Mouse (Mus musculus) liver, embryonic 11.5 days (tissue): ENCODE data around the gene Wdr76. TPM values are rescaled to one million over a fixed set of nuclear protein-coding genes. Genes with fewer than 3 reads are reported as not detected.
"Not testable (repeated sequence)": the region's sequence is repeated elsewhere in the genome, so short reads cannot be mapped to it uniquely, and the experiment has no call there.

Experiments
- ATAC-seq: fragments of 200-750 bp; cut with Nextera tagmentation; replicated peaks from 2 replicates; pipeline ENCODE4 v1.8.0; 2017; ENCODE audit warnings: moderate number of reproducible peaks, mild to moderate bottlenecking, moderate TSS enrichment, moderate library complexity; ENCODE audit not compliant: low FRiP score
- DNase-seq: peaks from one replicate; pipeline ENCODE4 v3.0.0-alpha.2; 2017; ENCODE audit warnings: low spot score
- H3K27ac ChIP-seq: fragments of 300-500 bp; sonication (generic); 2 replicates; pipeline ENCODE4 v1.5.1; 2014; ENCODE audit warnings: mild to moderate bottlenecking, low read depth, low read length, control low read depth
- H3K27me3 ChIP-seq: fragments of 300-500 bp; sonication (generic); replicated peaks from 2 replicates; pipeline ENCODE4 v1.6.1; 2014; ENCODE audit warnings: low read length, mixed read lengths; ENCODE audit not compliant: control insufficient read depth, insufficient read depth
- H3K36me3 ChIP-seq: fragments of 300-500 bp; sonication (generic); 2 replicates; pipeline ENCODE4 v1.6.1; 2014; ENCODE audit warnings: mild to moderate bottlenecking, low read length, moderate library complexity, mixed read lengths; ENCODE audit not compliant: control insufficient read depth, insufficient read depth
- H3K4me1 ChIP-seq: fragments of 300-500 bp; sonication (generic); replicated peaks from 2 replicates; pipeline ENCODE4 v1.6.1; 2014; ENCODE audit warnings: low read length, mixed read lengths; ENCODE audit not compliant: control insufficient read depth, insufficient read depth
- H3K4me2 ChIP-seq: fragments of 300-500 bp; sonication (generic); 2 replicates; pipeline ENCODE4 v1.6.1; 2014; ENCODE audit warnings: mild to moderate bottlenecking, control low read depth, moderate library complexity
- H3K4me3 ChIP-seq: fragments of 300-500 bp; sonication (generic); 2 replicates; pipeline ENCODE4 v1.5.1; 2014; ENCODE audit warnings: low read depth, low read length, control low read depth
- H3K9ac ChIP-seq: fragments of 300-500 bp; sonication (generic); 2 replicates; pipeline ENCODE4 v1.6.1; 2014; ENCODE audit warnings: low read depth, low read length, control low read depth
- H3K9me3 ChIP-seq: fragments of 300-500 bp; sonication (generic); 2 replicates; pipeline ENCODE4 v1.6.1; 2016; ENCODE audit warnings: low read length, inconsistent platforms, mixed read lengths; ENCODE audit not compliant: control insufficient read depth
- WGBS: fragments of 180-500 bp; shearing (Covaris S2); extraction: QIAGEN DNeasy Blood & Tissue Kit; methylation state at CpG from one replicate; pipeline ENCODE4 v1.1.7; 2014; 5-methylcytosine and 5-hydroxymethylcytosine counted together
- polyA plus RNA-seq: library from polyadenylated mRNA; unstranded; fragments of >200 nt; fragmentation: Nextera tagmentation; extraction: Ambion mirVana; gene quantifications from 2 replicates; pipeline ENCODE4 v1.2.1, GENCODE M21; 2014

Wdr76 gene
- polyA plus RNA-seq: 15.4 and 15.5 TPM in 2 replicates

GRCm38 (mm10) chr2:121505942-121506882 is at the start of gene Wdr76, which contains the start of gene Mfap1a:
Gene Wdr76, plus strand, starts transcription at chr2:121506723.
Gene Mfap1a, minus strand, starts transcription at chr2:121506665.
- 3% methylated on average over 38 of the region's 42 CpGs for WGBS
- Histone ChIP-seq H3K4me3 (peak within 1 kb of the TSS; percentile 64), H3K4me1 (0 out of 2 replicates have a peak, but pooled peaks cover 10% of the 10 kb centered on the region), H3K9ac (peak within 1 kb of the TSS; percentile 68), H3K4me2 (peak within 1 kb of the TSS; percentile 83), H3K27ac (peak within 1 kb of the TSS; percentile 47; the same call in 1 of the 2 replicates)
- not testable (repeated sequence) for H3K27me3 ChIP-seq, H3K9me3 ChIP-seq, H3K36me3 ChIP-seq
- DNase-seq: peak; percentile 84
- ATAC-seq: peak; percentile 92

- H3K9ac ChIP-seq: no peak overlapping the region
- H3K4me1 ChIP-seq: peaks cover 17% of the 10 kb centered on the region
- peaks cover 6% of the 10 kb centered on the region for H3K36me3 ChIP-seq
- H3K4me3 ChIP-seq: no peak overlapping the region
- DNase-seq (no peak), ATAC-seq (no peak)
- 72% methylated on average over 2 of the region's 2 CpGs for WGBS
- no peaks in the 10 kb centered on the region for H3K9me3 ChIP-seq
- no peak overlapping the region for H3K27ac ChIP-seq
- H3K27me3 ChIP-seq: no peaks in the 10 kb centered on the region
- H3K4me2 ChIP-seq: no peak overlapping the region
Observed at GRCm38 (mm10) chr2:121460071-121460470, 46.5 kb upstream of the Wdr76 start.

GRCm38 (mm10) chr2:121468982-121469381 is 37.5 kb upstream of the Wdr76 start:
- H3K9me3 ChIP-seq, H3K4me1 ChIP-seq, DNase-seq, H3K36me3 ChIP-seq, H3K27me3 ChIP-seq, H3K9ac ChIP-seq, H3K27ac ChIP-seq, H3K4me3 ChIP-seq, ATAC-seq, H3K4me2 ChIP-seq: not testable (repeated sequence)
- 83% methylated on average over 1 of the region's 6 CpGs for WGBS

GRCm38 (mm10) chr2:121472783-121473182 is 33.7 kb upstream of the Wdr76 start:
- not testable (repeated sequence) for H3K27ac ChIP-seq, H3K9me3 ChIP-seq, H3K4me3 ChIP-seq, H3K4me1 ChIP-seq, H3K27me3 ChIP-seq, H3K36me3 ChIP-seq, DNase-seq, H3K9ac ChIP-seq, ATAC-seq, H3K4me2 ChIP-seq
- WGBS: 95% methylated on average over 3 of the region's 3 CpGs

GRCm38 (mm10) chr2:121473301-121474179 is 33.0 kb upstream of the Wdr76 start, which contains the start of gene Mfap1b:
Gene Mfap1b, minus strand, starts transcription at chr2:121474067.
- not testable (repeated sequence) for H3K27me3 ChIP-seq
- peak; percentile 91 for ATAC-seq
- 4% methylated on average over 39 of the region's 41 CpGs for WGBS

GRCm38 (mm10) chr2:121474180-121474535 is 32.4 kb upstream of the Wdr76 start:
- Histone ChIP-seq H3K4me2 (peak overlapping the region; percentile 72), H3K4me1 (no peaks in the 10 kb centered on the region), H3K9me3 (no peaks in the 10 kb centered on the region), H3K27me3 (no peaks in the 10 kb centered on the region), H3K4me3 (peak overlapping the region; percentile 72), H3K27ac (peak overlapping the region; percentile 52), H3K9ac (peak overlapping the region; percentile 71), H3K36me3 (no peaks in the 10 kb centered on the region)
- ATAC-seq (peak; percentile 49), DNase-seq (no peak)
- 23% methylated on average over 8 of the region's 8 CpGs for WGBS

More at GRCm38 (mm10) chr2:121473301-121474179, 33.0 kb upstream of the Wdr76 start, which contains the start of gene Mfap1b:
- H3K4me3 ChIP-seq: peak within 1 kb of the TSS; percentile 72
- H3K4me1 ChIP-seq, H3K9me3 ChIP-seq, H3K36me3 ChIP-seq: not testable (repeated sequence)
- DNase-seq: peak; percentile 71
- peak within 1 kb of the TSS; percentile 72 for H3K4me2 ChIP-seq
- H3K27ac ChIP-seq: peak within 1 kb of the TSS; percentile 52
- peak within 1 kb of the TSS; percentile 71 for H3K9ac ChIP-seq

- H3K4me1 ChIP-seq, H3K4me2 ChIP-seq, ATAC-seq, DNase-seq, H3K36me3 ChIP-seq, H3K27ac ChIP-seq, H3K9ac ChIP-seq, H3K27me3 ChIP-seq, H3K4me3 ChIP-seq, H3K9me3 ChIP-seq: not testable (repeated sequence)
- WGBS: 96% methylated on average over 2 of the region's 2 CpGs
Observed at GRCm38 (mm10) chr2:121475306-121475705, 31.2 kb upstream of the Wdr76 start.

- H3K27ac ChIP-seq: no peak overlapping the region
- H3K4me3 ChIP-seq: no peak overlapping the region
- H3K9me3 ChIP-seq: no peaks in the 10 kb centered on the region
- no peaks in the 10 kb centered on the region for H3K36me3 ChIP-seq
- H3K4me1 ChIP-seq: no peaks in the 10 kb centered on the region
- H3K27me3 ChIP-seq: no peaks in the 10 kb centered on the region
- 82% methylated on average over 3 of the region's 3 CpGs for WGBS
- DNase-seq (no peak), ATAC-seq (no peak)
- no peak overlapping the region for H3K4me2 ChIP-seq
- H3K9ac ChIP-seq: no peak overlapping the region
Observed at GRCm38 (mm10) chr2:121477491-121478266, 28.8 kb upstream of the Wdr76 start.
